Mouse (Mus musculus): Measurements from ENCODE around the gene Cyp2j5. TPM values are rescaled to one million over a fixed set of nuclear protein-coding genes. Genes with fewer than 3 reads are reported as not detected.

Gene Cyp2j5
- total RNA-seq, 1 experiment, result not detected

GRCm38 (mm10) chr4:96696614-96697360, 32.8 kb upstream of the Cyp2j5 start:
- peak; percentile 56 for DNase-seq (ENCODE audit: low read depth, low spot score)
- no peak overlapping the region for H3K4me3 ChIP-seq (ENCODE audit: insufficient read depth in 1 of 2, low read depth in 1 of 2, low read length in 2 of 2, poor library complexity in 1 of 2, severe bottlenecking in 1 of 2)
- H3K27ac ChIP-seq (ENCODE audit: insufficient read depth, low read depth, low read length, poor library complexity, severe bottlenecking), result no peak overlapping the region
- no peak for TF ChIP-seq HCFC1 (IDR thresholded peaks at IDR 0.05; ENCODE audit: borderline replicate concordance, insufficient read depth, low read length)
- TF ChIP-seq CHD2 (IDR thresholded peaks at IDR 0.05; ENCODE audit: low read depth, low read length), result no peak
- peak; percentile 50; the same call in 1 of the 2 replicates for TF ChIP-seq ZC3H11A (IDR thresholded peaks at IDR 0.05; ENCODE audit: borderline replicate concordance, low read depth, low read length)
- no peak for TF ChIP-seq ZNF384 (IDR thresholded peaks at IDR 0.05; ENCODE audit: low read depth, low read length)
- TF ChIP-seq MAFK (IDR thresholded peaks at IDR 0.05; ENCODE audit: insufficient read depth, low read depth, low read length), result 0 out of 2 replicates have a peak, but pooled peaks have one; percentile 24
- in situ Hi-C loops (cut with MboI; ENCODE audit: low sequenced_read_pairs in 2 of 2, unreplicated experiment in 2 of 2), result no loop called here
- H3K9me3 ChIP-seq (ENCODE audit: control insufficient read depth, insufficient read depth, low read depth, low read length), result no peaks in the 10 kb centered on the region
- no peak overlapping the region for H3K9ac ChIP-seq (ENCODE audit: insufficient read depth, low read depth, low read length, poor library complexity, severe bottlenecking)
- no peaks in the 10 kb centered on the region for H3K4me1 ChIP-seq (ENCODE audit: control insufficient read depth in 2 of 2, insufficient read depth in 2 of 2, low read length in 2 of 2, poor library complexity in 1 of 2)
- no peaks in the 10 kb centered on the region for H3K36me3 ChIP-seq (ENCODE audit: control insufficient read depth, insufficient read depth, low read length, poor library complexity, severe bottlenecking)

- no peaks in the 10 kb centered on the region for H3K9me3 ChIP-seq (ENCODE audit: control insufficient read depth, insufficient read depth, low read depth, low read length)
- H3K9ac ChIP-seq (ENCODE audit: insufficient read depth, low read depth, low read length, poor library complexity, severe bottlenecking), result no peak overlapping the region
- no peak for DNase-seq (ENCODE audit: low read depth, low spot score)
- no peak for TF ChIP-seq HCFC1 (IDR thresholded peaks at IDR 0.05; ENCODE audit: borderline replicate concordance, insufficient read depth, low read length)
- H3K27ac ChIP-seq (ENCODE audit: insufficient read depth, low read depth, low read length, poor library complexity, severe bottlenecking), result no peak overlapping the region
- no peaks in the 10 kb centered on the region for H3K36me3 ChIP-seq (ENCODE audit: control insufficient read depth, insufficient read depth, low read length, poor library complexity, severe bottlenecking)
- H3K4me3 ChIP-seq (ENCODE audit: insufficient read depth in 1 of 2, low read depth in 1 of 2, low read length in 2 of 2, poor library complexity in 1 of 2, severe bottlenecking in 1 of 2), result no peak overlapping the region
- no peaks in the 10 kb centered on the region for H3K4me1 ChIP-seq (ENCODE audit: control insufficient read depth in 2 of 2, insufficient read depth in 2 of 2, low read length in 2 of 2, poor library complexity in 1 of 2)
- in situ Hi-C loops (cut with MboI; ENCODE audit: low sequenced_read_pairs in 2 of 2, unreplicated experiment in 2 of 2), result loop anchor here in 1 of 2 experiments (10.0 kb wide), 1 partner anchor 413 kb away; no protein-coding TSS in a partner anchor
Measured at GRCm38 (mm10) chr4:96687358-96687803, 23.4 kb upstream of the Cyp2j5 start.

GRCm38 (mm10) chr4:96683474-96683873, 19.5 kb upstream of the Cyp2j5 start:
- no peaks in the 10 kb centered on the region for H3K4me1 ChIP-seq (ENCODE audit: control insufficient read depth in 2 of 2, insufficient read depth in 2 of 2, low read length in 2 of 2, poor library complexity in 1 of 2)
- no peak for DNase-seq (ENCODE audit: low read depth, low spot score)
- no peak overlapping the region for H3K4me3 ChIP-seq (ENCODE audit: insufficient read depth in 1 of 2, low read depth in 1 of 2, low read length in 2 of 2, poor library complexity in 1 of 2, severe bottlenecking in 1 of 2)
- H3K9me3 ChIP-seq (ENCODE audit: control insufficient read depth, insufficient read depth, low read depth, low read length), result no peaks in the 10 kb centered on the region
- H3K36me3 ChIP-seq (ENCODE audit: control insufficient read depth, insufficient read depth, low read length, poor library complexity, severe bottlenecking), result no peaks in the 10 kb centered on the region
- 0 out of 2 replicates have a peak, but pooled peaks have one; percentile 3 for TF ChIP-seq ZC3H11A (IDR thresholded peaks at IDR 0.05; ENCODE audit: borderline replicate concordance, low read depth, low read length)
- no peak for TF ChIP-seq MAFK (IDR thresholded peaks at IDR 0.05; ENCODE audit: insufficient read depth, low read depth, low read length)
- H3K27ac ChIP-seq (ENCODE audit: insufficient read depth, low read depth, low read length, poor library complexity, severe bottlenecking), result no peak overlapping the region
- in situ Hi-C loops (cut with MboI; ENCODE audit: low sequenced_read_pairs in 2 of 2, unreplicated experiment in 2 of 2), result loop anchor here in 1 of 2 experiments (10.0 kb wide), 1 partner anchor 409 kb away; no protein-coding TSS in a partner anchor
- H3K9ac ChIP-seq (ENCODE audit: insufficient read depth, low read depth, low read length, poor library complexity, severe bottlenecking), result no peak overlapping the region

- in situ Hi-C loops (cut with MboI; ENCODE audit: low sequenced_read_pairs in 2 of 2, unreplicated experiment in 2 of 2), result loop anchor here in 1 of 2 experiments (10.0 kb wide), 1 partner anchor 406 kb away; no protein-coding TSS in a partner anchor
- no peak for DNase-seq (ENCODE audit: low read depth, low spot score)
- no peaks in the 10 kb centered on the region for H3K4me1 ChIP-seq (ENCODE audit: control insufficient read depth in 2 of 2, insufficient read depth in 2 of 2, low read length in 2 of 2, poor library complexity in 1 of 2)
- H3K9me3 ChIP-seq (ENCODE audit: control insufficient read depth, insufficient read depth, low read depth, low read length), result no peaks in the 10 kb centered on the region
- H3K9ac ChIP-seq (ENCODE audit: insufficient read depth, low read depth, low read length, poor library complexity, severe bottlenecking), result no peak overlapping the region
- H3K36me3 ChIP-seq (ENCODE audit: control insufficient read depth, insufficient read depth, low read length, poor library complexity, severe bottlenecking), result no peaks in the 10 kb centered on the region
- H3K27ac ChIP-seq (ENCODE audit: insufficient read depth, low read depth, low read length, poor library complexity, severe bottlenecking), result no peak overlapping the region
- no peak overlapping the region for H3K4me3 ChIP-seq (ENCODE audit: insufficient read depth in 1 of 2, low read depth in 1 of 2, low read length in 2 of 2, poor library complexity in 1 of 2, severe bottlenecking in 1 of 2)
- TF ChIP-seq ZC3H11A (IDR thresholded peaks at IDR 0.05; ENCODE audit: borderline replicate concordance, low read depth, low read length) (no peak), ZNF384 (IDR thresholded peaks at IDR 0.05; ENCODE audit: low read depth, low read length) (no peak), CHD2 (IDR thresholded peaks at IDR 0.05; ENCODE audit: low read depth, low read length) (no peak), MAFK (IDR thresholded peaks at IDR 0.05; ENCODE audit: insufficient read depth, low read depth, low read length) (no peak), HCFC1 (IDR thresholded peaks at IDR 0.05; ENCODE audit: borderline replicate concordance, insufficient read depth, low read length) (no peak)
Measured at GRCm38 (mm10) chr4:96680966-96681365, 17.0 kb upstream of the Cyp2j5 start.
